Mouse (Mus musculus) ES-E14 (cell line): ENCODE measurements around the gene Pdcd2l.
"Not testable (repeated sequence)": the region's sequence is repeated elsewhere in the genome, so short reads cannot be mapped to it uniquely, and the experiment has no call there.

ENCODE experiments used
- MAFK ChIP-seq: IDR thresholded peaks from 2 replicates; pipeline ENCODE4 v1.6.1; 2014; ENCODE audit warnings: mild to moderate bottlenecking, low read depth, low read length, inconsistent platforms; ENCODE audit not compliant: insufficient read depth
- ZNF384 ChIP-seq: IDR thresholded peaks from 2 replicates; pipeline ENCODE4 v1.6.1; 2012; ENCODE audit warnings: low read depth, low read length, inconsistent platforms

GRCm38 (mm10) chr7:34202147-34202546, 5.7 kb upstream of the Pdcd2l start:
- not testable (repeated sequence) for TF ChIP-seq ZNF384, MAFK
